Mouse (Mus musculus): Measurements from ENCODE around the gene Inmt. TPM values are rescaled to one million over a fixed set of nuclear protein-coding genes. Genes with fewer than 3 reads are reported as not detected.

The Inmt gene
- polyA plus RNA-seq, 1 experiment from 2014 or later, result 0.10 TPM

- Histone ChIP-seq H3K27ac (ENCODE audit: low read depth, low read length) (no peak overlapping the region), H3K9ac (ENCODE audit: low read depth, low read length) (no peak overlapping the region), H3K9me3 (ENCODE audit: control insufficient read depth) (no peaks in the 10 kb centered on the region), H3K4me1 (replicated peaks; ENCODE audit: control insufficient read depth, insufficient read depth, low read length) (no peaks in the 10 kb centered on the region), H3K4me2 (replicated peaks; ENCODE audit: low read depth) (no peak overlapping the region), H3K4me3 (ENCODE audit: low read depth, low read length) (no peak overlapping the region), H3K36me3 (ENCODE audit: control insufficient read depth, insufficient read depth) (no peaks in the 10 kb centered on the region), H3K27me3 (replicated peaks; ENCODE audit: control insufficient read depth, insufficient read depth, low read length) (no peaks in the 10 kb centered on the region)
- 58% methylated on average over 1 of the region's 1 CpGs for WGBS
- ATAC-seq, result no peak
- no peak for TF ChIP-seq CTCF (IDR thresholded peaks at IDR 0.05; ENCODE audit: low read depth)
These were observed 8.0 kb upstream of the Inmt start for GRCm38 (mm10) chr6:55182655-55183430.

GRCm38 (mm10) chr6:55179560-55179959 is 4.7 kb upstream of the Inmt start:
- no peaks in the 10 kb centered on the region for H3K27me3 ChIP-seq (replicated peaks; ENCODE audit: control insufficient read depth, insufficient read depth, low read length)
- H3K9me3 ChIP-seq (ENCODE audit: control insufficient read depth), result no peaks in the 10 kb centered on the region

GRCm38 (mm10) chr6:55177060-55177732 is 2.4 kb upstream of the Inmt start:
- ATAC-seq, result no peak
- Histone ChIP-seq H3K4me1 (replicated peaks; ENCODE audit: control insufficient read depth, insufficient read depth, low read length) (no peaks in the 10 kb centered on the region), H3K27me3 (replicated peaks; ENCODE audit: control insufficient read depth, insufficient read depth, low read length) (no peaks in the 10 kb centered on the region), H3K4me3 (ENCODE audit: low read depth, low read length) (no peak overlapping the region), H3K27ac (ENCODE audit: low read depth, low read length) (no peak overlapping the region), H3K9me3 (ENCODE audit: control insufficient read depth) (no peaks in the 10 kb centered on the region), H3K9ac (ENCODE audit: low read depth, low read length) (no peak overlapping the region), H3K36me3 (ENCODE audit: control insufficient read depth, insufficient read depth) (no peaks in the 10 kb centered on the region), H3K4me2 (replicated peaks; ENCODE audit: low read depth) (no peak overlapping the region)
- peak; percentile 59 for TF ChIP-seq CTCF (IDR thresholded peaks at IDR 0.05; ENCODE audit: low read depth)
- WGBS, result 54% methylated on average over 12 of the region's 12 CpGs

More at GRCm38 (mm10) chr6:55179560-55179959, 4.7 kb upstream of the Inmt start:
- ATAC-seq, result no peak
- H3K4me3 ChIP-seq (ENCODE audit: low read depth, low read length), result no peak overlapping the region
- no peak overlapping the region for H3K27ac ChIP-seq (ENCODE audit: low read depth, low read length)
- no peak overlapping the region for H3K4me2 ChIP-seq (replicated peaks; ENCODE audit: low read depth)
- no peak overlapping the region for H3K9ac ChIP-seq (ENCODE audit: low read depth, low read length)
- no peaks in the 10 kb centered on the region for H3K36me3 ChIP-seq (ENCODE audit: control insufficient read depth, insufficient read depth)
- no peaks in the 10 kb centered on the region for H3K4me1 ChIP-seq (replicated peaks; ENCODE audit: control insufficient read depth, insufficient read depth, low read length)
- TF ChIP-seq CTCF (IDR thresholded peaks at IDR 0.05; ENCODE audit: low read depth), result no peak
- WGBS, result 75% methylated on average over 7 of the region's 7 CpGs

DNA sequence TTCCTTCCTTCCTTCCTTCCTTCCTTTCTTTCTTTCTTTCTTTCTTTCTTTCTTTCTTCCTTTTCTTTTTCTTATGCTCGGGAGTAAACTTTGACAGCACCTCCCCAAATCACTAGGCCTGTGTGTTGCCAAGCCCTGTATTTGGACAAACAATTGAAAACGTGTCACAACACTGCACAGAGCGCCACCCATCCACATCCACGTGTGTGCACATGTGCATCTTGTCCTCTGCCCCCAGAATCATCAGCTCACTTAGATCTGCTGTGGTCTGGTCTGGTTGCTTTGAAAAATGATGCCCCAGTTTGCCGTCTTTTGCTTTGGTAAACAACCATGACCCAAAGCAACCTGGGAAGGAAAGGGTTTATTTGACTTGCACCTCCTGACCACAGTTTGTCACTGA is 1.0 kb upstream of the Inmt start:
- TF ChIP-seq CTCF (IDR thresholded peaks at IDR 0.05; ENCODE audit: low read depth), result no peak
- ATAC-seq, result no peak
- Histone ChIP-seq H3K27ac (ENCODE audit: low read depth, low read length) (no peak overlapping the region), H3K9me3 (ENCODE audit: control insufficient read depth) (no peaks in the 10 kb centered on the region), H3K4me1 (replicated peaks; ENCODE audit: control insufficient read depth, insufficient read depth, low read length) (no peaks in the 10 kb centered on the region), H3K9ac (ENCODE audit: low read depth, low read length) (no peak overlapping the region), H3K36me3 (ENCODE audit: control insufficient read depth, insufficient read depth) (no peaks in the 10 kb centered on the region), H3K27me3 (replicated peaks; ENCODE audit: control insufficient read depth, insufficient read depth, low read length) (no peaks in the 10 kb centered on the region), H3K4me2 (replicated peaks; ENCODE audit: low read depth) (no peak overlapping the region), H3K4me3 (ENCODE audit: low read depth, low read length) (no peak overlapping the region)
- WGBS, result 20% methylated on average over 5 of the region's 5 CpGs

DNA sequence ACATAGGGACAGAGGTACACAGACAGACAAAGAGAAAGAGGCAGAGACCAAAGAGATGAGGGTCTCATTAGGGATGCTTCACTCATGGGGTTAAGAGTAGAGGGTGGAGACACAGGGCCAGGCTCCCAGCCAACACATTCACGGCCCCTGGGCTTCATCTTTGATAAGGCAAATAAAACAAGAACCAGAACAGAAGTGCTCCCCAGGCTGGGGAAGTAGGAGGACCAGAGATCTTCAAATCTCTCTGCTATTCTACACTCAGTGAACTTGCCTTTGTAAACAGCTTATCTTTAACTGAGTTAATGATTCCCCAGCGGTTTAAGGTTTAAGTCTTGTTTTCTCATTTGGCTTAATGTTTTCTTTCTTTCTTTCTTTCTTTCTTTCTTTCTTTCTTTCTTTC is 613 bp upstream of the Inmt start:
- H3K27me3 ChIP-seq (replicated peaks; ENCODE audit: control insufficient read depth, insufficient read depth, low read length), result no peaks in the 10 kb centered on the region
- no peak overlapping the region for H3K9ac ChIP-seq (ENCODE audit: low read depth, low read length)
- no peaks in the 10 kb centered on the region for H3K9me3 ChIP-seq (ENCODE audit: control insufficient read depth)
- no peak overlapping the region for H3K27ac ChIP-seq (ENCODE audit: low read depth, low read length)
- no peak overlapping the region for H3K4me3 ChIP-seq (ENCODE audit: low read depth, low read length)
- no peak for ATAC-seq
- no peaks in the 10 kb centered on the region for H3K36me3 ChIP-seq (ENCODE audit: control insufficient read depth, insufficient read depth)
- no peaks in the 10 kb centered on the region for H3K4me1 ChIP-seq (replicated peaks; ENCODE audit: control insufficient read depth, insufficient read depth, low read length)
- H3K4me2 ChIP-seq (replicated peaks; ENCODE audit: low read depth), result 0 out of 2 replicates have a peak overlapping the region, but pooled peaks have one; percentile 6
- TF ChIP-seq CTCF (IDR thresholded peaks at IDR 0.05; ENCODE audit: low read depth), result no peak
- WGBS, result 21% methylated on average over 2 of the region's 2 CpGs

GRCm38 (mm10) chr6:55173941-55174349 is 898 bp downstream of the Inmt start:
- no peak overlapping the region for H3K4me3 ChIP-seq (ENCODE audit: low read depth, low read length)
- TF ChIP-seq CTCF (IDR thresholded peaks at IDR 0.05; ENCODE audit: low read depth), result no peak
- no peak overlapping the region for H3K9ac ChIP-seq (ENCODE audit: low read depth, low read length)
- no peak overlapping the region for H3K27ac ChIP-seq (ENCODE audit: low read depth, low read length)
- H3K27me3 ChIP-seq (replicated peaks; ENCODE audit: control insufficient read depth, insufficient read depth, low read length), result no peaks in the 10 kb centered on the region
- WGBS, result 45% methylated on average over 3 of the region's 3 CpGs
- H3K4me1 ChIP-seq (replicated peaks; ENCODE audit: control insufficient read depth, insufficient read depth, low read length), result no peaks in the 10 kb centered on the region
- H3K36me3 ChIP-seq (ENCODE audit: control insufficient read depth, insufficient read depth), result no peaks in the 10 kb centered on the region
- no peak for ATAC-seq
- no peaks in the 10 kb centered on the region for H3K9me3 ChIP-seq (ENCODE audit: control insufficient read depth)
- H3K4me2 ChIP-seq (replicated peaks; ENCODE audit: low read depth), result no peak overlapping the region
